ENCODE assay signal across 7 mouse cellular contexts in the genomic region with DNA sequence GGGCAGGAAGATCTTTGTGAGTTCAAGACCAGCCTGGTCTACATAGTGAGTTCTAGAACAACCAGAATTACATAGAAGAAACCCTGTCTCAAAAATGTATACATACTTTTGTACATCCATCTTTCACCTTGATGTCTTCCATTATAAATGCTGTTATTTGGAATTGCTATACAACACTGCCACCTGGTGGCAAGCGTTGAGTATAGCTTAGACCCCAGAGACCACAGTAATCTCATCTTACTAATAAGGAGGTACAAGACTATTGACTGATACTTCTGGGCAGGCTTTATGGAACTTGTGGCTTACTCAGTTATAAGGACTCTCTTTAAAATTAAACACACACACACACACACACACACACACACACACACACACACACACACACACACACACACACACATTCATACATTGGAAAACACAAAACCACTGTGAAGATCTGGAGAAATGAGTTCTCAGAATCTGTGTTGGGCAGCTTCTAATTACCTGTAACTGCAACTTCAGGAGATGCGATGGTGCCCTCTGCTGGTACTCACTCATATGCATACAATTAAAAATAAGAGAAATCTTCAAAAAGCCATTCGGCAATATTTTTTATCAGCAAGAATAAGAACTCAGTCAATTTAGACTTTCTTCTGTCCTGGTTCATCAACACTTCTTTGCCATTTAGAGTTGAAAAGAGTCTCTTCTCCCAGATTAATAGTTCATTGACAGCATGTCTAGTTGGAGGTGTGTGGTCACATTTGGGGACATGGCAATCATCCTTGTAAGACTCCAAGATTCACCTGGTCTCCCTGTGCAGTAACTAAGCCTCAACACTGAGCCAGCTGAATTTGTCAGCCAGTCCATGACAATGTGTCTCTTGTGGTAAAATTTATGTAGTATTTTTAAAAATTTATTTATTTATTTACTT. TPM values are rescaled to one million over a fixed set of nuclear protein-coding genes. Genes with fewer than 3 reads are reported as not detected.
A peak's percentile ranks its signal among the peaks of the same experiment; 100 is the strongest.
DNase-seq lines count a peak whose midpoint lies in the region; ATAC-seq and TF ChIP-seq lines count a peak whose summit lies in the region.

No protein-coding gene starts in this region.

- POLR2A ChIA-PET in Patski (lab: Charles Lee): interaction anchor here (0.6 to 1.5 kb wide), 3 partner anchors 208 to 253 kb away, joined by 3 to 4 read pairs (median 3); no protein-coding TSS in a partner anchor

- H3K4me3 ChIP-seq in kidney, postnatal 0 days (replicated peaks; ENCODE audit: low read depth, low read length): no peak overlapping the region

- TF ChIP-seq CTCF in Patski (IDR thresholded peaks at IDR 0.05): peak; percentile 79
- peak; percentile 83 for TF ChIP-seq CTCF in kidney, postnatal 0 days (IDR thresholded peaks at IDR 0.05; ENCODE audit: low read depth)

- H3K4me1 ChIP-seq in kidney, postnatal 0 days (replicated peaks; ENCODE audit: insufficient read depth, low read length): no peaks in the 10 kb centered on the region

- H3K4me2 ChIP-seq in kidney, postnatal 0 days (ENCODE audit: low read length): no peak overlapping the region

- DNase-seq in CD8-positive naive resting alpha-beta T cell, adult 2 months (ENCODE audit: low read depth in 2 of 2, low spot score in 2 of 2): peak; percentile 48 to 69
- peak; percentile 66 for DNase-seq in Patski (ENCODE audit: low read depth, low spot score)
- DNase-seq in cerebellum, postnatal 10 days: peak; percentile 83 to 87
- DNase-seq in gastrocnemius, postnatal 10 days: peak; percentile 68
- peak; percentile 82 for DNase-seq in kidney, postnatal 0 days (ENCODE audit: low spot score)
- peak; percentile 79 for DNase-seq in lung, postnatal 14 days
- peak; percentile 56 for DNase-seq in skeletal muscle tissue, adult 2 months (ENCODE audit: low read depth, low spot score)

- H3K27me3 ChIP-seq in Patski: no peaks in the 10 kb centered on the region
- H3K27me3 ChIP-seq in kidney, postnatal 0 days (ENCODE audit: insufficient read depth, low read length): no peaks in the 10 kb centered on the region

- 28% methylated on average over 3 of the region's 3 CpGs for WGBS in kidney, postnatal 0 days

- no peak overlapping the region for H3K27ac ChIP-seq in kidney, postnatal 0 days

- no peak for ATAC-seq in Patski
- peak; percentile 14; the same call in 1 of the 2 replicates for ATAC-seq in kidney, postnatal 0 days (replicated peaks; ENCODE audit: low FRiP score, low read depth)

- CTCF ChIA-PET in Patski (lab: Charles Lee): interaction anchor here (0.7 to 1.9 kb wide), 30 partner anchors 8 to 399 kb away, joined by 3 to 18 read pairs (median 3); no protein-coding TSS in a partner anchor

- no peaks in the 10 kb centered on the region for H3K36me3 ChIP-seq in kidney, postnatal 0 days (ENCODE audit: insufficient read depth, low read length)

- no peaks in the 10 kb centered on the region for H3K9me3 ChIP-seq in kidney, postnatal 0 days (replicated peaks; ENCODE audit: low read length)

- no peak overlapping the region for H3K9ac ChIP-seq in kidney, postnatal 0 days (ENCODE audit: low read depth, low read length)

- in situ Hi-C loops in Patski (cut with MboI; ENCODE audit: low pct_unique_long_range_greater_than_20kb): loop anchor here (5.0 kb wide), 3 partner anchors 86 to 396 kb away; no protein-coding TSS in a partner anchor

RNA-seq across cellular contexts. Expression of gene Cwh43, which starts 22.9 kb away (rescaled TPM):
- not detected for polyA plus RNA-seq in Patski (2021)
- not detected for total RNA-seq in gastrocnemius, postnatal 10 days (2021)
- 5.9 TPM in 2 replicates for polyA plus RNA-seq in kidney, postnatal 0 days (2015; fragmentation: Nextera tagmentation; extraction: Ambion mirVana)

RNA-seq across cellular contexts. Expression of gene Ociad2, which starts 42.2 kb away (rescaled TPM):
- 46.1 TPM for polyA plus RNA-seq in Patski (2021)
- 10 to 100 TPM; 33.0 to 36.0 TPM for total RNA-seq in gastrocnemius, postnatal 10 days (2021)
- 27.4 and 28.1 TPM in 2 replicates for polyA plus RNA-seq in kidney, postnatal 0 days (2015; fragmentation: Nextera tagmentation; extraction: Ambion mirVana)
